Mouse (Mus musculus) lung, postnatal 4 days (tissue): ENCODE results near the gene Olfr785.
"Not testable (repeated sequence)": the region's sequence is repeated elsewhere in the genome, so short reads cannot be mapped to it uniquely, and the experiment has no call there.

Experiments used
- DNase-seq, 2 experiments: peaks; one replicate each; pipeline ENCODE4 v3.0.0; 2021

Gene Olfr785

GRCm38 (mm10) chr10:129405126-129405525 is at the start of gene Olfr785:
Gene Olfr785 (plus strand): TSS chr10:129405426.
- no peak for DNase-seq

DNA sequence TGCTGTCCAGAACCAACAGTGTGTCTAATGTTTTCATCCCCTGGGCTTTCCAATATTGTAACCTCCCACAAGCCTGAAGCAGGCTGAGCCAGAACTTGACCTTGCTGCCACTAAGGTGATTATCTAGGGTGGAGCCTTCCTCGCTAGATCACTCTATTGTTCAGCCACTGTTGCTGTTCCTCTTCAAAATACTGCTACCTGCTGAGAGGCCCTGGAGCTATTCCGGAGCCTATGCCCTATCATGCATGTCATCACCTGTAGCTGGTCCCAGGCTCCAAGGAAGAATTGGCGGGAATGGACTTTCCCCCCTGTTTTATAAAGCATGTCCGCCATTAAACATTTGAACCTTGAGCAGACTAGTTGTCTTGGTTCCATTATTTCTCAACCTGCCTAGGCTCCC is 48.7 kb upstream of the Olfr785 start:
- DNase-seq: not testable (repeated sequence)

GRCm38 (mm10) chr10:129357307-129357706 is 47.9 kb upstream of the Olfr785 start:
- no peak for DNase-seq

- not testable (repeated sequence) for DNase-seq
These were observed 31.2 kb upstream of the Olfr785 start for GRCm38 (mm10) chr10:129374051-129374450.

DNA sequence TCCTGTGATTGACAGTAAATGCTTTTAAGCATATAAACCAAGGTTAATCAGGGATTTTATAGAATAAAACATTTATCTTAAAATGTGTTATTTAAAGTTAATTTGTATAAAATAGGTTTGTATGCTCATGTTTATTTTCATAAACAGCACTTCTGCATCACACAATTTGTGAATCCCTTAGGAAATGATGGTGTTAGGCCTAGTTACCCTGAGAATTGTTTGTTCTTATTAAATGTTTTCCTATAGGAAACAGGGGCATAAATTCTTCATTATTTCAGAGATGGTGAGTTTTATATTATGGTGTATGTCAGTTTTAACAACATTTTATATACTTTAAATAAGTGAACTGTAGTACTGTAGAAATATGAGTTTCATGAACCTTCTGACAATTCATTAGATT is 21.4 kb upstream of the Olfr785 start, which contains the start of gene Olfr784:
Olfr784 (plus strand) TSS at position 301 of the 400 bp plus-strand sequence.
- no peak for DNase-seq

- no peak for DNase-seq
These were observed 4.3 kb upstream of the Olfr785 start for GRCm38 (mm10) chr10:129400892-129401291.

DNA sequence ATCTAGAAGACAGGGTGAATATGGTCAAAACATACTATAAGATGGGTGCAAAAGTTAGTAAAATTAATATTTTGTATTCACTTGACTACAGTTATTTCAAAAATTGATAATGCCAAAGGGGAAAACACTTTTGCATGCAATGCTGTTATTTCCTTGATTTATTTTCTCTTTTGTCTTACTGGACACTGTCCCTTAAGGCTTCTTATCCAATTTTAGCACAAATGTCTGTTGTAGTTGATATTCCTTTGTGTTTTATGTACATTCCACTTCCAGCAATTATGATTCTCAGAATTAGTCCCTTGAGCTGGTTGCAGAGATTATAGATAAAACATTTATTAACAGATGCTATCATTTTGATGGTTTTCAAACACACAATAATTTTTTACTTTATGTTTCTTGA is 21.8 kb downstream of the Olfr785 start, which contains the start of gene Olfr786:
Olfr786 (plus strand) TSS at position 301 of the 400 bp plus-strand sequence.
- DNase-seq: no peak
